Mouse (Mus musculus): ENCODE measurements at regions not wholly inside any gene's neighbourhood (a gene's known extent, or its start where the extent isn't known, plus 50 kb on each side); places are given as distances from the start of the nearest gene placed in this dataset.

DNA sequence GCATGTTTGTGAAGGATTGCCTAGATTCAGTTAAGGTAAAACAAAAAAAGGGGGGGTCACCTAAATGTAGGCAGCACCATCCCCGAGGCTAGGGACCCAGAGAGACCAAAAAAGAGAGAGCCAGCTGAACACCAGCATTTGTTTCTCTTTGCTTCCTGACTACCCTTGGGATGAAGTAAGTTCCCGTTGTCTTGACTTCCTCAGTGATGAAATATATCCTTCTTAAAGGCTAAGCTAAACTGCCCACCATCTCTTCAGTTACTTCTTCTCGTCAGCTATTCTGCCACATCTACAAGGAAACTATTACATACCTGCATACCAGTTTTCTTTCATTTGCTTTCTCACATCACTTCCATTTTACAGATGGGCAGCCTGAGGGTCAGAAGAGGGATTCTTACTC lies 277.4 kb downstream of the Fam49a start:
- TF ChIP-seq POLR2A (IDR thresholded peaks at IDR 0.05; ENCODE audit: low read depth, low read length) = no peak
- TF ChIP-seq CTCF (IDR thresholded peaks at IDR 0.05; ENCODE audit: extremely low read depth, insufficient read depth, insufficient read length, insufficient replicate concordance) = no peak

Data from spleen, adult 2 months (tissue).